Mouse (Mus musculus) right cerebral cortex, postnatal 25 days (tissue): ENCODE measurements around the gene Sptan1.
"Not testable (repeated sequence)": the region's sequence is repeated elsewhere in the genome, so short reads cannot be mapped to it uniquely, and the experiment has no call there.

Experiments
- DNase-seq: peaks from one replicate; pipeline ENCODE4 v3.0.0; 2022

Gene Sptan1

GRCm38 (mm10) chr2:30010840-30011281, 45.5 kb downstream of the Sptan1 start:
- peak; percentile 28 for DNase-seq

- no peak for DNase-seq
Measured at GRCm38 (mm10) chr2:30014326-30014966, 49.1 kb downstream of the Sptan1 start.

GRCm38 (mm10) chr2:30025454-30025853, 60.1 kb downstream of the Sptan1 start:
- DNase-seq, result no peak

- DNase-seq, result no peak
Measured at GRCm38 (mm10) chr2:30026997-30027396, 61.6 kb downstream of the Sptan1 start.

- DNase-seq, result peak; percentile 38
Measured at GRCm38 (mm10) chr2:30032244-30032846, 67.0 kb downstream of the Sptan1 start.

- DNase-seq, result no peak
Measured at GRCm38 (mm10) chr2:30032957-30033356, 67.6 kb downstream of the Sptan1 start.

- DNase-seq, result no peak
Measured at GRCm38 (mm10) chr2:30037762-30038161, 72.4 kb downstream of the Sptan1 start.

GRCm38 (mm10) chr2:30038370-30038769, 73.0 kb downstream of the Sptan1 start:
- DNase-seq, result no peak

GRCm38 (mm10) chr2:30039687-30040086, 74.3 kb downstream of the Sptan1 start:
- DNase-seq, result no peak

- peak; percentile 55 for DNase-seq
Measured at GRCm38 (mm10) chr2:30042445-30042844, 77.1 kb downstream of the Sptan1 start.

- no peak for DNase-seq
Measured at GRCm38 (mm10) chr2:30044550-30044949, 79.2 kb downstream of the Sptan1 start.

- no peak for DNase-seq
Measured at GRCm38 (mm10) chr2:30047127-30047526, 81.8 kb downstream of the Sptan1 start.

- no peak for DNase-seq
Measured at GRCm38 (mm10) chr2:30048101-30048501, 82.7 kb downstream of the Sptan1 start.

GRCm38 (mm10) chr2:30048699-30049388, 83.5 kb downstream of the Sptan1 start, which contains the start of gene Wdr34:
Wdr34 (minus strand) TSS chr2:30048881.
- DNase-seq, result peak; percentile 97

GRCm38 (mm10) chr2:30049831-30050230, 84.5 kb downstream of the Sptan1 start:
- no peak for DNase-seq

- DNase-seq, result no peak
Measured at GRCm38 (mm10) chr2:30051992-30052761, 86.8 kb downstream of the Sptan1 start.

GRCm38 (mm10) chr2:30055310-30055709, 90.0 kb downstream of the Sptan1 start:
- not testable (repeated sequence) for DNase-seq

GRCm38 (mm10) chr2:30056736-30057135, 91.4 kb downstream of the Sptan1 start:
- DNase-seq, result no peak

GRCm38 (mm10) chr2:30057223-30057904, 92.0 kb downstream of the Sptan1 start, which contains the start of gene Set:
Set (plus strand) TSS chr2:30057378.
- no peak for DNase-seq

GRCm38 (mm10) chr2:30058418-30058817, 93.1 kb downstream of the Sptan1 start:
- no peak for DNase-seq

- no peak for DNase-seq
Measured at GRCm38 (mm10) chr2:30061215-30062166, 96.1 kb downstream of the Sptan1 start.
